Mouse (Mus musculus): ENCODE data around the gene Map7. TPM values are rescaled to one million over a fixed set of nuclear protein-coding genes. Genes with fewer than 3 reads are reported as not detected.

Map7 gene
- total RNA-seq, 1 experiment from 2014 or later, result 1.6 TPM

- ATAC-seq (replicated peaks; ENCODE audit: insufficient number of reproducible peaks, low FRiP score, low TSS enrichment, poor library complexity, severe bottlenecking), result no peak
Measured at GRCm38 (mm10) chr10:20209609-20210341, 61.5 kb downstream of the Map7 start.

- no peak for ATAC-seq (replicated peaks; ENCODE audit: insufficient number of reproducible peaks, low FRiP score, low TSS enrichment, poor library complexity, severe bottlenecking)
Measured at GRCm38 (mm10) chr10:20214418-20214817, 66.1 kb downstream of the Map7 start.

- no peak for ATAC-seq (replicated peaks; ENCODE audit: insufficient number of reproducible peaks, low FRiP score, low TSS enrichment, poor library complexity, severe bottlenecking)
Measured at GRCm38 (mm10) chr10:20216982-20217381, 68.7 kb downstream of the Map7 start.

- no peak for ATAC-seq (replicated peaks; ENCODE audit: insufficient number of reproducible peaks, low FRiP score, low TSS enrichment, poor library complexity, severe bottlenecking)
Measured at GRCm38 (mm10) chr10:20218866-20219265, 70.6 kb downstream of the Map7 start.

- ATAC-seq (replicated peaks; ENCODE audit: insufficient number of reproducible peaks, low FRiP score, low TSS enrichment, poor library complexity, severe bottlenecking), result 0 out of 2 replicates have a peak, but pooled peaks have one; percentile 36
Measured at GRCm38 (mm10) chr10:20219538-20219937, 71.3 kb downstream of the Map7 start.

GRCm38 (mm10) chr10:20220443-20221071 is 72.3 kb downstream of the Map7 start:
- ATAC-seq (replicated peaks; ENCODE audit: insufficient number of reproducible peaks, low FRiP score, low TSS enrichment, poor library complexity, severe bottlenecking), result no peak

- ATAC-seq (replicated peaks; ENCODE audit: insufficient number of reproducible peaks, low FRiP score, low TSS enrichment, poor library complexity, severe bottlenecking), result no peak
Measured at GRCm38 (mm10) chr10:20222011-20222410, 73.7 kb downstream of the Map7 start.

GRCm38 (mm10) chr10:20226728-20227127 is 78.5 kb downstream of the Map7 start:
- ATAC-seq (replicated peaks; ENCODE audit: insufficient number of reproducible peaks, low FRiP score, low TSS enrichment, poor library complexity, severe bottlenecking), result no peak

- no peak for ATAC-seq (replicated peaks; ENCODE audit: insufficient number of reproducible peaks, low FRiP score, low TSS enrichment, poor library complexity, severe bottlenecking)
Measured at GRCm38 (mm10) chr10:20230026-20230425, 81.8 kb downstream of the Map7 start.

GRCm38 (mm10) chr10:20233451-20233850 is 85.2 kb downstream of the Map7 start:
- no peak for ATAC-seq (replicated peaks; ENCODE audit: insufficient number of reproducible peaks, low FRiP score, low TSS enrichment, poor library complexity, severe bottlenecking)

GRCm38 (mm10) chr10:20234466-20234865 is 86.2 kb downstream of the Map7 start:
- no peak for ATAC-seq (replicated peaks; ENCODE audit: insufficient number of reproducible peaks, low FRiP score, low TSS enrichment, poor library complexity, severe bottlenecking)

- ATAC-seq (replicated peaks; ENCODE audit: insufficient number of reproducible peaks, low FRiP score, low TSS enrichment, poor library complexity, severe bottlenecking), result peak; percentile 57; the same call in 1 of the 2 replicates
Measured at GRCm38 (mm10) chr10:20235656-20236055, 87.4 kb downstream of the Map7 start.

GRCm38 (mm10) chr10:20236241-20236640 is 88.0 kb downstream of the Map7 start:
- no peak for ATAC-seq (replicated peaks; ENCODE audit: insufficient number of reproducible peaks, low FRiP score, low TSS enrichment, poor library complexity, severe bottlenecking)

GRCm38 (mm10) chr10:20238281-20238680 is 90.0 kb downstream of the Map7 start:
- no peak for ATAC-seq (replicated peaks; ENCODE audit: insufficient number of reproducible peaks, low FRiP score, low TSS enrichment, poor library complexity, severe bottlenecking)

- no peak for ATAC-seq (replicated peaks; ENCODE audit: insufficient number of reproducible peaks, low FRiP score, low TSS enrichment, poor library complexity, severe bottlenecking)
Measured at GRCm38 (mm10) chr10:20240858-20241257, 92.6 kb downstream of the Map7 start.

GRCm38 (mm10) chr10:20243321-20243720 is 95.0 kb downstream of the Map7 start:
- ATAC-seq (replicated peaks; ENCODE audit: insufficient number of reproducible peaks, low FRiP score, low TSS enrichment, poor library complexity, severe bottlenecking), result no peak

GRCm38 (mm10) chr10:20245082-20245481 is 96.8 kb downstream of the Map7 start:
- no peak for ATAC-seq (replicated peaks; ENCODE audit: insufficient number of reproducible peaks, low FRiP score, low TSS enrichment, poor library complexity, severe bottlenecking)

- no peak for ATAC-seq (replicated peaks; ENCODE audit: insufficient number of reproducible peaks, low FRiP score, low TSS enrichment, poor library complexity, severe bottlenecking)
Measured at GRCm38 (mm10) chr10:20249091-20249490, 100.8 kb downstream of the Map7 start.

- no peak for ATAC-seq (replicated peaks; ENCODE audit: insufficient number of reproducible peaks, low FRiP score, low TSS enrichment, poor library complexity, severe bottlenecking)
Measured at GRCm38 (mm10) chr10:20255579-20255978, 107.3 kb downstream of the Map7 start.

GRCm38 (mm10) chr10:20257054-20257643 is 108.9 kb downstream of the Map7 start:
- ATAC-seq (replicated peaks; ENCODE audit: insufficient number of reproducible peaks, low FRiP score, low TSS enrichment, poor library complexity, severe bottlenecking), result no peak

Data from monocyte, adult 5-6 weeks (primary cell).